Mouse (Mus musculus) forebrain, embryonic 10.5 days (tissue): ENCODE data around the gene Marc2. TPM values are rescaled to one million over a fixed set of nuclear protein-coding genes. Genes with fewer than 3 reads are reported as not detected.

Experiments
- DNase-seq: peaks from one replicate; pipeline ENCODE4 v3.0.0-alpha.2; 2017; ENCODE audit warnings: low spot score; ENCODE audit errors: extremely low spot score
- H3K27ac ChIP-seq: fragments of 300-500 bp; sonication (generic); 2 replicates; pipeline ENCODE4 v1.5.1; 2016; ENCODE audit warnings: mild to moderate bottlenecking
- H3K27me3 ChIP-seq: fragments of 300-500 bp; sonication (generic); 2 replicates; pipeline ENCODE4 v1.6.1; 2016; ENCODE audit warnings: mild to moderate bottlenecking; ENCODE audit not compliant: poor library complexity, severe bottlenecking
- H3K36me3 ChIP-seq: fragments of 300-500 bp; sonication (generic); replicated peaks from 2 replicates; pipeline ENCODE4 v1.6.1; 2016; ENCODE audit warnings: mild to moderate bottlenecking, moderate library complexity
- H3K4me1 ChIP-seq: fragments of 300-500 bp; sonication (generic); 2 replicates; pipeline ENCODE4 v1.6.1; 2016
- H3K4me3 ChIP-seq: fragments of 300-500 bp; sonication (generic); 2 replicates; pipeline ENCODE4 v1.5.1; 2016; ENCODE audit warnings: mild to moderate bottlenecking, moderate library complexity
- H3K9me3 ChIP-seq: fragments of 300-500 bp; sonication (generic); 2 replicates; pipeline ENCODE4 v1.6.1; 2016; ENCODE audit warnings: mild to moderate bottlenecking, moderate library complexity
- WGBS: fragments of 180-500 bp; shearing (Covaris S2); methylation state at CpG from one replicate; pipeline ENCODE4 v1.1.7; 2016; 5-methylcytosine and 5-hydroxymethylcytosine counted together
- polyA plus RNA-seq: library from polyadenylated mRNA; unstranded; fragments of >200 nt; fragmentation: Nextera tagmentation; extraction: Ambion mirVana; gene quantifications from 2 replicates; pipeline ENCODE4 v1.2.1, GENCODE M21; 2016

Gene Marc2
- 78.1 and 82.6 TPM in 2 replicates for polyA plus RNA-seq

- no peaks in the 10 kb centered on the region for H3K36me3 ChIP-seq
- 4% methylated on average over 18 of the region's 18 CpGs for WGBS
- no peaks in the 10 kb centered on the region for H3K9me3 ChIP-seq
- H3K27me3 ChIP-seq = peaks cover 62% of the 10 kb centered on the region
- no peak for DNase-seq
- H3K27ac ChIP-seq = peak within 1 kb of the TSS; percentile 89
- peak within 1 kb of the TSS; percentile 87 for H3K4me3 ChIP-seq
- peaks cover 29% of the 10 kb centered on the region for H3K4me1 ChIP-seq
These were observed at the start of gene Marc2 for GRCm38 (mm10) chr1:184846092-184846750. Gene Marc2, minus strand, starts transcription at chr1:184846451.

GRCm38 (mm10) chr1:184891998-184892397, 45.7 kb upstream of the Marc2 start:
- DNase-seq = no peak
- Histone ChIP-seq H3K36me3 (0 out of 2 replicates have a peak, but pooled peaks cover 2% of the 10 kb centered on the region), H3K4me3 (no peak overlapping the region), H3K9me3 (no peaks in the 10 kb centered on the region), H3K27ac (no peak overlapping the region), H3K27me3 (no peaks in the 10 kb centered on the region), H3K4me1 (no peaks in the 10 kb centered on the region)
- 81% methylated on average over 3 of the region's 3 CpGs for WGBS

DNA sequence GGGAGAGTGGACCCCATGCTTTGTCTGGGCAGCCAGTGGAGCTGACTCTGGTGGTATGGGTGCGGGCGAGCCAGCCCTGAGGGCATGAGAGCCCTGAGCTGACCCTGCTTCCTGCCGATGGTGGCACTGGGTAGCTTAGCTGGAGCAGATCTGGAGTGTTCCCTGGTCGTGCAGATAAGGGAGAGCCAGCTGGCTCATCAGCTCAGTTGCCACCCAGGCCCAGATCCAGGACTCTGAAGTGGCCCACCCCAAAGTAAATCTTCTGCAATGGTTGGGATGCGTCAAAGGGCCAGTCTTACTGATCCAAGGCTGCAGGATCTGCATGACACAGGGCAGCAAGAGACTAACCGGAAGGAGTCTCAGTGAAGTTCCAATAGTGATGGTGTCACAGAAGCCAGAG, 43.2 kb upstream of the Marc2 start:
- Histone ChIP-seq H3K4me3 (no peak overlapping the region), H3K27ac (no peak overlapping the region), H3K4me1 (no peaks in the 10 kb centered on the region), H3K9me3 (no peaks in the 10 kb centered on the region), H3K36me3 (no peaks in the 10 kb centered on the region), H3K27me3 (peaks cover 10% of the 10 kb centered on the region)
- WGBS = 89% methylated on average over 6 of the region's 6 CpGs
- no peak for DNase-seq

GRCm38 (mm10) chr1:184886160-184886559, 39.9 kb upstream of the Marc2 start:
- Histone ChIP-seq H3K9me3 (no peaks in the 10 kb centered on the region), H3K4me3 (no peak overlapping the region), H3K36me3 (no peaks in the 10 kb centered on the region), H3K27ac (no peak overlapping the region), H3K27me3 (peaks cover 43% of the 10 kb centered on the region), H3K4me1 (peaks cover 11% of the 10 kb centered on the region)
- 74% methylated on average over 1 of the region's 1 CpGs for WGBS
- DNase-seq = no peak

DNA sequence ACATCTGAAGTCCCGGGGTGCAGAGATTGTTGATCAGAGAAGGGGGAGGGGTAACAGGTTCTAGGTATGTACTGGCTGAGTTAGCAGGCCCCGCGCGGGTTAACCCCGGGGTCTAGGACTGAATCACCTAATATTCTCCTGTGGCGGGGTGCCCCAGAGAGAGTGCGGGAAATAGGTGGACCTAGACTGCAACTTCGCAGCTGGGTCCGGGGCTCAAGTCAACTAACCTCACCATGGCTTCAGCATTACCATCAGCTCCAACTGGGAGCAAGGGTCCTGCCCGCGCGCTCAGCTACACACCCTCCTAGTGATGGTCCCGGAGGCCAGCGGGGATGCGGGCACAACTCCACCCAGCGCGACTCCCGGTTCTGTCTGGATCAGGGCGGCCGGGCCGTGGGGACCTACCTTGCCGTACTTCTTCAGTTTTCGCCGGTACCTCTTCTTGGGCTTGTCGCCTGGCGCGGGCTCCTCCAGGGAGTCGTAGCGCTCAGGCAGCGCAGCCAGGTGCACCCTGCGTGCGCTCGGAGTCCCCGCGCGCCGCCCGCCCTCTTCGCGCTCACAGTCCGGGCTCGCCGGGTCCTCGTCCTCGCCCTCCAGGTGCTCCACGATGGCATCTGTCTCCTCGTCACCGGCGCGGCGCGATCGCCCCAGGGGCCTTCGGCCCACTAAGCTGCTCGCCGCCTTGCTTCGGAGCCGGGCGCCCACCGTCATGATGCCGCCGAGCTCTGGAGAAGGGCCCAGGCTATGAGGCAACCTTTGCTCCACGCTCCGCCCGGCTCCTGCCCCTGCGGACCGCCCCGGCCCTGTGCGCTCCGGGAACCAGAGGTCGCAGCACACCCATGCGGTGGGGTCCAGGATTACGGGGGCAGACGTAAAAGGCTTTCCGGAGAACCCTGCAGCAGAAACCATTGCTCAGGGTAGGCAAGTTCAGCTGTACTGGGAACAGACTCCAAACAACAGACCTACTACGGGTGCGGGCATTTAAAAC, 36.3 kb upstream of the Marc2 start, which contains the start of gene C130074G19Rik:
C130074G19Rik (minus strand) TSS at position 938 of the 988 bp plus-strand sequence.
- peaks cover 70% of the 10 kb centered on the region for H3K27me3 ChIP-seq
- no peaks in the 10 kb centered on the region for H3K36me3 ChIP-seq
- peak; percentile 49 for DNase-seq
- H3K4me3 ChIP-seq = peak within 1 kb of the TSS; percentile 60
- 3% methylated on average over 77 of the region's 77 CpGs for WGBS
- H3K9me3 ChIP-seq = no peaks in the 10 kb centered on the region
- H3K27ac ChIP-seq = peak within 1 kb of the TSS; percentile 69
- peaks cover 21% of the 10 kb centered on the region for H3K4me1 ChIP-seq

DNA sequence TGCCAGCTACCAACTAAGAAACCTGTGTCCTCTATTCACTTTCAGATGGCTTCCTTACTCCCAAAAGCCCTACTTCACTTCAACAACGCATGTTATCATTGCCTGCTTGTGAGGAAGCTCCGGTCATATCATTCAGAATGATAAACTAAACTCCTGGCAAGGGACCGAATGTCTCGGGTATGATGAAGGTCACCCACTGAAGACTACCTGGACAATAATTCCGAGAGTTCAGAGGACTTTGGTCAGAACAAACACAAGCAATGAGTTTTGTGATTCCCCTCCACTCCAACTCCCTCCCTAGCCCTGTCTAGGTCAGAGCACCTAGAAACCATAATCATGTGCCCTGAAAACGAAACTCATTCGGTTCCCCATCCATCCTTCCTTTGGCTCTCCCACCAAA, 35.6 kb upstream of the Marc2 start:
- no peaks in the 10 kb centered on the region for H3K9me3 ChIP-seq
- no peak for DNase-seq
- peak overlapping the region; percentile 60 for H3K4me3 ChIP-seq
- no peak overlapping the region for H3K27ac ChIP-seq
- peaks cover 21% of the 10 kb centered on the region for H3K4me1 ChIP-seq
- H3K36me3 ChIP-seq = no peaks in the 10 kb centered on the region
- peaks cover 72% of the 10 kb centered on the region for H3K27me3 ChIP-seq
- WGBS = 69% methylated on average over 7 of the region's 7 CpGs

DNA sequence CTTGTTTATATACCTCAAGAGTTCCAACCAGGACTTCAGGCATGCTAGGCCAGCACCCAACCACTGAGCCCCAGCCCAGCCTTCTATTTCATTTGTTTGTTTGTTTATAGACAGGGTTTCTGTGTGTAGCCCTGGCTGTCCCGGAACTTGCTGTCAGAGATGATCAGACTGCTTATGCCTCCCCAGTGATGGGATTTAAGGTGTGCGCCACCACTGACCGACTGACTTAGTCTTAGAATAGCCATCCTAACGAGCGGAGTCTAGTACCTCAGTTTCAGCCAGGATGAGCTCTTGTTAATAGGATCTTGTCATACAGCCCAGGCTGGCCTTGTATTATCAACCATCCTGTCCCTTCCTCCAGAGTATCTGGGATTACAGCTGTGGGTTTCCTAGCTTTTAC, 35.0 kb upstream of the Marc2 start:
- Histone ChIP-seq H3K27me3 (peaks cover 76% of the 10 kb centered on the region), H3K27ac (no peak overlapping the region), H3K4me3 (0 out of 2 replicates have a peak overlapping the region, but pooled peaks have one; percentile 60), H3K4me1 (peaks cover 21% of the 10 kb centered on the region), H3K36me3 (no peaks in the 10 kb centered on the region), H3K9me3 (no peaks in the 10 kb centered on the region)
- 82% methylated on average over 5 of the region's 5 CpGs for WGBS
- no peak for DNase-seq

DNA sequence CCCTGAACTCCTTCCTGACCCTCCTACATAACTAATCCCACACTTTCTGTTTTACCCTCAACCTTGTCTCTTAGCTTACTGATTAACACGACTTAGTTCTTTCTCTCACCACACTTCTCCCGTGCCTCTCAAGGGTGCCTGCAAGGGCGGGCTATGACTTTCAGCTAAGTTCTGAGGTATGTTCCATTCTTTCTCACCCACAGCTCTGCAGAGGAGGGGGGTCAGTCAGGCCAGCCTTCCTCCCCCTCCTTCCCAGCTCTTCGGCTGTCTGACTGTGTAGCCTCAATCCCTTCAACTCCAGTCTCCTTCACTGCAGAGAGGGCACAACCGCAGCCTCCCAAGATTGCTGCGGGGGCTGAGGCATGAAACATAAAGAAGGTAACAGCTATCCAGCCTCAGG, 32.6 kb upstream of the Marc2 start:
- no peak for DNase-seq
- H3K4me3 ChIP-seq = no peak overlapping the region
- peaks cover 21% of the 10 kb centered on the region for H3K4me1 ChIP-seq
- no peaks in the 10 kb centered on the region for H3K36me3 ChIP-seq
- H3K27ac ChIP-seq = peak overlapping the region; percentile 3; the same call in 1 of the 2 replicates
- H3K9me3 ChIP-seq = no peaks in the 10 kb centered on the region
- 84% methylated on average over 6 of the region's 6 CpGs for WGBS
- peaks cover 78% of the 10 kb centered on the region for H3K27me3 ChIP-seq

DNA sequence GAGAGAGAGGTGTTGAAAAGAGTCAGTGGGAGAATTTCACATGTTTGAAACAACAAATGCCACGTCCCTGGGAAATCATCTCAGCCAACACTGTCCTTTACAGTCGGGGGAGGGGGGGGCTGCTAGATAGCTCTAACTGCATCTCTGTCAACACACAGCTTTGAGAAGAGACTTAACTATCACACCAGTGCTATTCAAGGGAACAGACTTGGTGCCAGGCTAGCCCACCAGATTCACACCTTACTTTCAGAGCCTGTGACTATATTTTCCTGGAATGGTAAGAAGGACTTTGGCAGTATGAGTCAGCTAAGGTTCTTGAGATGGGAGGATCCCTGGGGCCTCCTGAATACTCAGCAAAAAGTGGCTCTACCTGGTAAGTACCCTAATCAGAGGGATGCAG, 31.1 kb upstream of the Marc2 start:
- H3K27ac ChIP-seq = no peak overlapping the region
- no peaks in the 10 kb centered on the region for H3K36me3 ChIP-seq
- DNase-seq = no peak
- H3K27me3 ChIP-seq = peaks cover 78% of the 10 kb centered on the region
- H3K4me1 ChIP-seq = peaks cover 13% of the 10 kb centered on the region
- no peak overlapping the region for H3K4me3 ChIP-seq
- WGBS = 83% methylated on average over 2 of the region's 2 CpGs
- no peaks in the 10 kb centered on the region for H3K9me3 ChIP-seq

DNA sequence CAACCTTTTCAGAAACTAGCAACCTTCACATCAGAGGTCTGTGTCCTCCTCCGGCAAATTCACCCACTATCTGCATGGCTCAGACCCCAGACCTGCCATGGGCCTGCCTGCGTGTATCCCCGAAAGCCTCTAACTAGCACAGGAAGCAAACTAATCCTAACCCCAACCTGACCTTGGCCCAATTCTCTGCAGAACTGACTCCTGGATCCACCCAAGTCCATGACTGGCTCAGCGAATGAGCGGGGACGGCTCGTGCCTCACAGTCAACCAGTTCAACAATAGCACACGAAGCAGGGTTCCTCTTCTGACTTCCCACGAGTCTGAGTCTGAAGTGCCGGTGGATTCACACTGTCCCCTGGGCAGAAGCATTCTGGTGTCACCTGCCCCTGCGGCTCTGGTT, 27.7 kb upstream of the Marc2 start:
- no peaks in the 10 kb centered on the region for H3K36me3 ChIP-seq
- DNase-seq = no peak
- H3K4me3 ChIP-seq = no peak overlapping the region
- 87% methylated on average over 11 of the region's 11 CpGs for WGBS
- H3K4me1 ChIP-seq = peaks cover 22% of the 10 kb centered on the region
- H3K27ac ChIP-seq = no peak overlapping the region
- H3K27me3 ChIP-seq = peaks cover 68% of the 10 kb centered on the region
- H3K9me3 ChIP-seq = no peaks in the 10 kb centered on the region

DNA sequence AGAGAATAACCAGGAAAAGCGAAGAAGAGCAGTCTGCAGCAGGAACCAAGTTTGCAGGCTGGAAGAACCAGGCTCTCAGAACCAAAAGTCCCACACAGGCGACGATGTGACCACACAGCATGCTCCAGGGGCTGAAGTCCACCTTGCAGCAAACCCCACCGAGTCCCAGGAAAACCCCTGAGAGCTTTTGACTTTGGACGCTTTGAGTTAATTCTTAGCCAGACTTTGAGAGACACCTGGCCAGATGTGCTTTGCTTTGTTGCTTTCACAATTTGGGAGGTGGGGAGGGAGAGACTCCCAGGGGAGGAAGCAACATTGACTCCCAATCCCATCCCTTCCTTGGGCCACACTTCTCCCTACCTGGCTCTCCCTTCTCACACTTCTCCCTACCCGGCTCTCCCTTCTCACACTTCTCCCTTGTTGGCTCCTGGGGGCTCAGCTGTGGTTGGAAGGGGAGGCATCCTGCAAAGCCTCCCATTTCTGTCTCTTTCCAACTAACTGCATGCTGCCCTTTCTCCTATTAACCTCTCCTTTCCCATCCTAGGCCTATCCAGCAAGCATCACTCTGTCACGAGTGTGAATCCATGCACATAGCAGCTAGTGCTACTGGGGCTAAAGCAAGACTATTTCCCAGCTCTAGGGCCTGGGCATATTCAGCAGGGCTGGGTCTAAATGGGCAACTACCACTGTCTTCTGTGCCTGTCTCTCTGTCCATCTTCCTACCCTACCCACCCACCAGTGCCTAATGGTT, 26.0 kb upstream of the Marc2 start:
- Histone ChIP-seq H3K36me3 (no peaks in the 10 kb centered on the region), H3K27me3 (peaks cover 72% of the 10 kb centered on the region), H3K4me3 (no peak overlapping the region), H3K9me3 (no peaks in the 10 kb centered on the region), H3K27ac (no peak overlapping the region), H3K4me1 (peaks cover 23% of the 10 kb centered on the region)
- 81% methylated on average over 7 of the region's 7 CpGs for WGBS
- no peak for DNase-seq

- H3K4me1 ChIP-seq = peaks cover 23% of the 10 kb centered on the region
- no peak for DNase-seq
- 88% methylated on average over 1 of the region's 1 CpGs for WGBS
- H3K36me3 ChIP-seq = no peaks in the 10 kb centered on the region
- peaks cover 78% of the 10 kb centered on the region for H3K27me3 ChIP-seq
- no peak overlapping the region for H3K27ac ChIP-seq
- no peaks in the 10 kb centered on the region for H3K9me3 ChIP-seq
- H3K4me3 ChIP-seq = no peak overlapping the region
These were observed 25.3 kb upstream of the Marc2 start for GRCm38 (mm10) chr1:184871506-184871905.
